Mouse (Mus musculus) neural tube, embryonic 11.5 days (tissue): ENCODE data around the gene Sumo2. TPM values are rescaled to one million over a fixed set of nuclear protein-coding genes. Genes with fewer than 3 reads are reported as not detected.

Experiments used
- polyA plus RNA-seq: library from polyadenylated mRNA; unstranded; fragments of >200 nt; fragmentation: Nextera tagmentation; extraction: Ambion mirVana; gene quantifications from 2 replicates; pipeline ENCODE4 v1.2.1, GENCODE M21; 2014

The Sumo2 gene
- polyA plus RNA-seq, 1 experiment from 2014 or later: 1,294 TPM

Other genes with a start within 250 kb of the Sumo2 start
- 0.18 and 0.24 TPM in 2 replicates for gene Fads6, start 238.6 kb downstream of the Sumo2 start, polyA plus RNA-seq
- gene Otop2, start 229.1 kb downstream of the Sumo2 start, polyA plus RNA-seq: not detected in 2 replicates
- gene Ush1g, start 214.2 kb downstream of the Sumo2 start, polyA plus RNA-seq: 0.12 TPM in 1 of 2 replicates, not detected in the other
- gene Otop3, start 201.5 kb downstream of the Sumo2 start, polyA plus RNA-seq: 0.35 and 0.37 TPM in 2 replicates
- gene Hid1, start 168.5 kb downstream of the Sumo2 start, polyA plus RNA-seq: 13.1 and 16.1 TPM in 2 replicates
- gene Cdr2l, start 154.4 kb downstream of the Sumo2 start, polyA plus RNA-seq: 18.1 and 18.5 TPM in 2 replicates
- gene Mrpl58, start 132.5 kb downstream of the Sumo2 start, polyA plus RNA-seq: 221 and 230 TPM in 2 replicates
- gene Atp5h, start 116.3 kb downstream of the Sumo2 start, polyA plus RNA-seq: 866 and 868 TPM in 2 replicates
- gene Kctd2, start 116.1 kb downstream of the Sumo2 start, polyA plus RNA-seq: 22.0 and 25.7 TPM in 2 replicates
- 0.12 TPM in 1 of 2 replicates, not detected in the other for gene Trim80, start 95.7 kb downstream of the Sumo2 start, polyA plus RNA-seq
- gene Slc16a5, start 73.8 kb downstream of the Sumo2 start, polyA plus RNA-seq: 0.11 and 0.22 TPM in 2 replicates
- 7.8 and 8.3 TPM in 2 replicates for gene Armc7, start 60.6 kb downstream of the Sumo2 start, polyA plus RNA-seq
- gene Nt5c, start 44.4 kb downstream of the Sumo2 start, polyA plus RNA-seq: 76.0 and 77.0 TPM in 2 replicates
- gene Jpt1, start 21.9 kb downstream of the Sumo2 start, polyA plus RNA-seq: 870 and 877 TPM in 2 replicates
- gene Nup85, start 28.2 kb upstream of the Sumo2 start, polyA plus RNA-seq: 174 and 187 TPM in 2 replicates
- 95.5 and 97.9 TPM in 2 replicates for gene Mrps7, start 67.6 kb upstream of the Sumo2 start, polyA plus RNA-seq
- 31.4 and 31.7 TPM in 2 replicates for gene Gga3, start 67.8 kb upstream of the Sumo2 start, polyA plus RNA-seq
- 17.1 and 17.7 TPM in 2 replicates for gene Mif4gd, start 76.7 kb upstream of the Sumo2 start, polyA plus RNA-seq
- 23.0 and 25.4 TPM in 2 replicates for gene Slc25a19, start 92.0 kb upstream of the Sumo2 start, polyA plus RNA-seq
- gene Grb2, start 172.3 kb upstream of the Sumo2 start, polyA plus RNA-seq: 86.7 and 89.8 TPM in 2 replicates
- gene Tmem94, start 229.2 kb upstream of the Sumo2 start, polyA plus RNA-seq: 18.6 and 19.0 TPM in 2 replicates